Mouse (Mus musculus): ENCODE results near the gene Il4ra. TPM values are rescaled to one million over a fixed set of nuclear protein-coding genes. Genes with fewer than 3 reads are reported as not detected.

The Il4ra gene
- polyA plus RNA-seq, 1 experiment from 2014 or later = 4.5 TPM

GRCm38 (mm10) chr7:125601821-125602448, 50.0 kb downstream of the Il4ra start:
- peaks cover 2% of the 10 kb centered on the region; the same call in 1 of the 2 replicates for H3K4me1 ChIP-seq (replicated peaks)
- H3K4me2 ChIP-seq = no peak overlapping the region
- ATAC-seq (replicated peaks; ENCODE audit: insufficient number of reproducible peaks, insufficient read depth, low FRiP score, low read depth) = no peak
- H3K36me3 ChIP-seq = no peaks in the 10 kb centered on the region
- 71% methylated on average over 11 of the region's 11 CpGs for WGBS
- no peak overlapping the region for H3K4me3 ChIP-seq
- H3K9ac ChIP-seq = no peak overlapping the region
- H3K27ac ChIP-seq = no peak overlapping the region
- H3K27me3 ChIP-seq = no peaks in the 10 kb centered on the region; the same call in 1 of the 2 replicates
- no peaks in the 10 kb centered on the region for H3K9me3 ChIP-seq (replicated peaks)

GRCm38 (mm10) chr7:125603185-125603631, 51.3 kb downstream of the Il4ra start, which contains the start of gene Il21r:
Il21r (plus strand) TSS chr7:125603429.
- ATAC-seq (replicated peaks; ENCODE audit: insufficient number of reproducible peaks, insufficient read depth, low FRiP score, low read depth) = no peak

GRCm38 (mm10) chr7:125604362-125605319, 52.7 kb downstream of the Il4ra start:
- no peaks in the 10 kb centered on the region; the same call in 1 of the 2 replicates for H3K27me3 ChIP-seq
- no peak overlapping the region for H3K9ac ChIP-seq
- no peak overlapping the region for H3K27ac ChIP-seq
- peaks cover 2% of the 10 kb centered on the region; the same call in 1 of the 2 replicates for H3K4me1 ChIP-seq (replicated peaks)
- H3K36me3 ChIP-seq = no peaks in the 10 kb centered on the region
- H3K4me2 ChIP-seq = no peak overlapping the region
- no peak overlapping the region for H3K4me3 ChIP-seq
- ATAC-seq (replicated peaks; ENCODE audit: insufficient number of reproducible peaks, insufficient read depth, low FRiP score, low read depth) = no peak
- no peaks in the 10 kb centered on the region for H3K9me3 ChIP-seq (replicated peaks)
- 71% methylated on average over 12 of the region's 12 CpGs for WGBS

More at GRCm38 (mm10) chr7:125603185-125603631, 51.3 kb downstream of the Il4ra start, which contains the start of gene Il21r:
- Histone ChIP-seq H3K4me1 (replicated peaks) (peaks cover 2% of the 10 kb centered on the region; the same call in 1 of the 2 replicates), H3K9me3 (replicated peaks) (no peaks in the 10 kb centered on the region), H3K27me3 (no peaks in the 10 kb centered on the region; the same call in 1 of the 2 replicates), H3K9ac (no peak within 1 kb of the TSS), H3K4me2 (no peak within 1 kb of the TSS), H3K27ac (no peak within 1 kb of the TSS), H3K36me3 (no peaks in the 10 kb centered on the region), H3K4me3 (no peak within 1 kb of the TSS)
- WGBS = 56% methylated on average over 11 of the region's 11 CpGs

- ATAC-seq (replicated peaks; ENCODE audit: insufficient number of reproducible peaks, insufficient read depth, low FRiP score, low read depth) = no peak
- H3K4me2 ChIP-seq = no peak overlapping the region
- H3K27ac ChIP-seq = no peak overlapping the region
- no peaks in the 10 kb centered on the region for H3K36me3 ChIP-seq
- no peaks in the 10 kb centered on the region; the same call in 1 of the 2 replicates for H3K27me3 ChIP-seq
- H3K4me3 ChIP-seq = no peak overlapping the region
- H3K9me3 ChIP-seq (replicated peaks) = no peaks in the 10 kb centered on the region
- H3K9ac ChIP-seq = no peak overlapping the region
- H3K4me1 ChIP-seq (replicated peaks) = peaks cover 2% of the 10 kb centered on the region; the same call in 1 of the 2 replicates
- 43% methylated on average over 4 of the region's 4 CpGs for WGBS
Observed at GRCm38 (mm10) chr7:125605725-125606139, 53.8 kb downstream of the Il4ra start.

GRCm38 (mm10) chr7:125606265-125607164, 54.6 kb downstream of the Il4ra start:
- WGBS = 71% methylated on average over 2 of the region's 2 CpGs
- ATAC-seq (replicated peaks; ENCODE audit: insufficient number of reproducible peaks, insufficient read depth, low FRiP score, low read depth) = no peak
- Histone ChIP-seq H3K27ac (no peak overlapping the region), H3K4me3 (no peak overlapping the region), H3K9ac (no peak overlapping the region), H3K4me1 (replicated peaks) (peaks cover 2% of the 10 kb centered on the region; the same call in 1 of the 2 replicates), H3K36me3 (no peaks in the 10 kb centered on the region), H3K9me3 (replicated peaks) (no peaks in the 10 kb centered on the region), H3K27me3 (no peaks in the 10 kb centered on the region; the same call in 1 of the 2 replicates), H3K4me2 (no peak overlapping the region)

GRCm38 (mm10) chr7:125607384-125608182, 55.7 kb downstream of the Il4ra start:
- no peaks in the 10 kb centered on the region for H3K9me3 ChIP-seq (replicated peaks)
- no peak overlapping the region for H3K4me3 ChIP-seq
- no peaks in the 10 kb centered on the region for H3K36me3 ChIP-seq
- no peak overlapping the region for H3K27ac ChIP-seq
- no peak overlapping the region for H3K4me2 ChIP-seq
- ATAC-seq (replicated peaks; ENCODE audit: insufficient number of reproducible peaks, insufficient read depth, low FRiP score, low read depth) = no peak
- peaks cover 2% of the 10 kb centered on the region; the same call in 1 of the 2 replicates for H3K4me1 ChIP-seq (replicated peaks)
- 57% methylated on average over 6 of the region's 6 CpGs for WGBS
- no peaks in the 10 kb centered on the region; the same call in 1 of the 2 replicates for H3K27me3 ChIP-seq
- no peak overlapping the region for H3K9ac ChIP-seq

- peaks cover 2% of the 10 kb centered on the region; the same call in 1 of the 2 replicates for H3K4me1 ChIP-seq (replicated peaks)
- no peaks in the 10 kb centered on the region; the same call in 1 of the 2 replicates for H3K27me3 ChIP-seq
- no peak overlapping the region for H3K4me2 ChIP-seq
- H3K36me3 ChIP-seq = no peaks in the 10 kb centered on the region
- 76% methylated on average over 4 of the region's 4 CpGs for WGBS
- H3K9ac ChIP-seq = no peak overlapping the region
- H3K27ac ChIP-seq = no peak overlapping the region
- ATAC-seq (replicated peaks; ENCODE audit: insufficient number of reproducible peaks, insufficient read depth, low FRiP score, low read depth) = no peak
- no peak overlapping the region for H3K4me3 ChIP-seq
- H3K9me3 ChIP-seq (replicated peaks) = no peaks in the 10 kb centered on the region
Observed at GRCm38 (mm10) chr7:125608183-125608688, 56.3 kb downstream of the Il4ra start.

GRCm38 (mm10) chr7:125613579-125613978, 61.7 kb downstream of the Il4ra start:
- no peaks in the 10 kb centered on the region for H3K27me3 ChIP-seq
- H3K9ac ChIP-seq = no peak overlapping the region
- 0 out of 2 replicates have a peak, but pooled peaks cover 2% of the 10 kb centered on the region for H3K4me1 ChIP-seq (replicated peaks)
- no peak overlapping the region for H3K4me2 ChIP-seq
- H3K27ac ChIP-seq = no peak overlapping the region
- no peaks in the 10 kb centered on the region for H3K36me3 ChIP-seq
- 69% methylated on average over 5 of the region's 5 CpGs for whole genome bisulfite sequencing
- H3K9me3 ChIP-seq (replicated peaks) = no peaks in the 10 kb centered on the region
- no peak overlapping the region for H3K4me3 ChIP-seq
- ATAC-seq (replicated peaks; ENCODE audit: insufficient number of reproducible peaks, insufficient read depth, low FRiP score, low read depth) = no peak

GRCm38 (mm10) chr7:125615453-125615852, 63.5 kb downstream of the Il4ra start:
- Histone ChIP-seq H3K36me3 (no peaks in the 10 kb centered on the region), H3K4me2 (no peak overlapping the region), H3K4me1 (replicated peaks) (0 out of 2 replicates have a peak, but pooled peaks cover 2% of the 10 kb centered on the region), H3K9me3 (replicated peaks) (no peaks in the 10 kb centered on the region), H3K9ac (no peak overlapping the region), H3K27ac (no peak overlapping the region), H3K4me3 (no peak overlapping the region), H3K27me3 (no peaks in the 10 kb centered on the region)
- ATAC-seq (replicated peaks; ENCODE audit: insufficient number of reproducible peaks, insufficient read depth, low FRiP score, low read depth) = no peak
- WGBS = 87% methylated on average over 7 of the region's 7 CpGs

- no peak for ATAC-seq (replicated peaks; ENCODE audit: insufficient number of reproducible peaks, insufficient read depth, low FRiP score, low read depth)
- Histone ChIP-seq H3K36me3 (no peaks in the 10 kb centered on the region), H3K27me3 (no peaks in the 10 kb centered on the region)
Observed at GRCm38 (mm10) chr7:125618016-125618415, 66.1 kb downstream of the Il4ra start.

More at GRCm38 (mm10) chr7:125618016-125618415, 66.1 kb downstream of the Il4ra start:
- no peak overlapping the region for H3K27ac ChIP-seq
- no peak overlapping the region for H3K4me3 ChIP-seq
- no peak overlapping the region for H3K4me2 ChIP-seq
- H3K9ac ChIP-seq = no peak overlapping the region
- H3K4me1 ChIP-seq (replicated peaks) = peaks cover 2% of the 10 kb centered on the region; the same call in 1 of the 2 replicates
- 73% methylated on average over 7 of the region's 7 CpGs for WGBS
- no peaks in the 10 kb centered on the region for H3K9me3 ChIP-seq (replicated peaks)

Data from heart, embryonic 15.5 days (tissue).